Mouse (Mus musculus) urinary bladder, postnatal 4 days (tissue): ENCODE data around the gene Sumf2.

ENCODE experiments used
- DNase-seq, 2 experiments: peaks; one replicate each; pipeline ENCODE4 v3.0.0; 2021 to 2022; ENCODE audit warnings: low spot score in 2 of 2

Gene Sumf2

DNA sequence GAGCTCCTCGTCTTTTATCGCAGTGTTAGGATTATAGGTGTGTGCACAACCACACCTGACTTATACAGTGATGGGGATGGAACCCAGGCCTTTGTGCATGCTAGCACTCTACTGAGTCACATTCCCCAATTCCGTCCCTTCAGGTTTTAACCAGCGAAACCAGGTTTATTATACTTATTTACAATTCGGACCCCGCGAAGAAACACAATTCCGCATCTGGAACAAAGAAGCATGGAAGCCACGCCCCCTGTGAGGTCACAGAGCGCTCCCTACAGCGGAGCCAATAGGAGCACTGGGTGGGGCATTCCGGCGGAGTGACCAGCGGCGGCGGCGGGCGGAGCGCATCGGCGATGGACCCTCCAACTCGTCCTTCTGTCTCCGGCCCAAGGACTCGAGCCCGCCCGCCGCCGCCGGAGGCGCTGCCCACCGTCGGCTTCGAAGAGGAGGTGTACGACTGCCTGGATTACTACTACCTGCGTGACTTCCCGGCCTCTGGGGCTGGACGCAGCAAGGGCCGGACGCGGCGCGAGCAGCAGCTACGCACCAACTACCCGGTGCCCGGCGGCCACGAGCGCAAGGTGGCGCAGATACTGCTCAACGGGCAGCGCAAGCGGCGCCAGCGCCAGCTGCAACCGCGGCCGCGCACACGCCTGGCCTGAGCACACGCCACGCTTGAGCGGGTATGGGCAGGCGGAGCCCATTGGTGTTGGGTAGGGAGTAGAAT is 61.6 kb downstream of the Sumf2 start, which contains the start of gene Nupr1l:
Gene Nupr1l (plus strand): TSS at position 299 of the 724 bp plus-strand sequence.
- peak; percentile 86 to 93 for DNase-seq

DNA sequence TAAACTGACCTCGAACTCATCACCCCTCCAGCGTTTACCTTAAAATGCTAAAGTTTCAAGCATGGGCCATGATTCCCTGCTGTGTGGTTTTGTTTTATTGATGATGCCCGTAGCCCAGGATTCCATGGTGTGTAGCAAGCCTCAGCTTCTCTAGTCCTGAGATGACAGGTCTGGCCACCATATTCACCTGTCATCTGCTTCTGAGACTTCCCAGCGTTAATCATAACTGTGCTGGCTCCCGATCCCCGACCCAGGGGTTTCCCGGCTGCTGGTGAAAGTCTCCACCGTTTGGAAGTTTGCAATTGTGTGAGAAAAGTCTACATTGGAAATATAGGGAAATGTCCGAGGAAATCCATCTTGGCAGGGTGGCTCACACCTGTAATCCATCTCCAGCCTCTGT is 62.4 kb downstream of the Sumf2 start:
- no peak for DNase-seq

DNA sequence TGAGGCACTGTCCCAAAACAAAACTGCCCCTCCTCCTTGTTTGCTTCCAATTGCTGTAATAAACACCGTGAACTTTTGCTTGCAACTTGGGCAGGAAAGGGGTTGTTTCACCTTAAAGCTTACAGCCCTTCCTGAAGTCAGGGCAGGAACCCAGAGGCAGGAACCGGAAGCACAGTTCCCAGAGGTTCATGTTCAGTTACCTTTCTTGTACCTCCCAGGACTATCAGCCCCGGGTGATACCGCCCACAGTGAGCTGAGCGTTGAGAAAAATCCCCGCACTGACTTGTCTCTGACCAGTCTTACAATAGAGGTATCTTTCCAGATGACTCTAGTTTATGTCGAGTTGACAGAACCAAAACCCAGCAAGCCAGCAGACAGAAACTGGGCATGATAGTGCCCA is 62.8 kb downstream of the Sumf2 start:
- no peak for DNase-seq
